Mouse (Mus musculus): ENCODE data around the gene Gzmk.

- no peak for TF ChIP-seq MAFK (IDR thresholded peaks at IDR 0.05; ENCODE audit: insufficient read depth, low read depth, low read length)
- TF ChIP-seq CHD2 (IDR thresholded peaks at IDR 0.05; ENCODE audit: low read depth, low read length): no peak
Measured at GRCm38 (mm10) chr13:113200726-113201125, 25.0 kb downstream of the Gzmk start.

Measured in ES-E14 (cell line).